In genomic region chr9:57238220-57238619, GRCm38 (mm10) we compare ENCODE assay signal across 24 mouse cellular contexts. TPM values are rescaled to one million over a fixed set of nuclear protein-coding genes. Genes with fewer than 3 reads are reported as not detected.
DNase-seq lines count a peak whose midpoint lies in the region; ATAC-seq and TF ChIP-seq lines count a peak whose summit lies in the region.
"Had no signal": no experiment of that assay in that cellular context is flagged by ENCODE, and none has a peak within 500 bp of the region (broad histone marks: within the 10 kb centered on the region; RNA-seq: fewer than 3 reads in every experiment).

No protein-coding gene starts in this region.

- no peaks in the 10 kb centered on the region for H3K27me3 ChIP-seq in MEL (ENCODE audit: control insufficient read depth in 1 of 2, insufficient read depth in 2 of 2, low read length in 2 of 2)
- peaks cover 39% of the 10 kb centered on the region for H3K27me3 ChIP-seq in liver, embryonic 12.5 days (replicated peaks)
- H3K27me3 ChIP-seq: embryonic facial prominence, embryonic 12.5 days; forebrain, embryonic 13.5 days; forebrain, embryonic 15.5 days had no signal

- H3K36me3 ChIP-seq in MEL (ENCODE audit: control insufficient read depth in 1 of 2, insufficient read depth in 2 of 2, low read length in 2 of 2), result peaks cover 0 to 39% of the 10 kb centered on the region in 2 experiments; a peak in 2 of 4 replicates
- no peaks in the 10 kb centered on the region for H3K36me3 ChIP-seq in liver, embryonic 12.5 days
- H3K36me3 ChIP-seq: embryonic facial prominence, embryonic 10.5 days; embryonic facial prominence, embryonic 12.5 days; forebrain, embryonic 15.5 days had no signal

- H3K27ac ChIP-seq in MEL (ENCODE audit: control insufficient read depth, low read depth, low read length), result peak overlapping the region; percentile 1; the same call in 1 of the 2 replicates
- peak overlapping the region; percentile 18 for H3K27ac ChIP-seq in bone marrow macrophage, adult 2 months (ENCODE audit: insufficient read depth, low read depth, low read length)
- no peak overlapping the region for H3K27ac ChIP-seq in liver, embryonic 12.5 days
- H3K27ac ChIP-seq: embryonic facial prominence, embryonic 10.5 days; embryonic facial prominence, embryonic 12.5 days; forebrain, embryonic 13.5 days; forebrain, embryonic 15.5 days had no signal

- H3K9ac ChIP-seq in MEL (ENCODE audit: control insufficient read depth, low read depth, low read length, poor library complexity, severe bottlenecking), result no peak overlapping the region
- no peak overlapping the region for H3K9ac ChIP-seq in liver, embryonic 12.5 days
- H3K9ac ChIP-seq: embryonic facial prominence, embryonic 12.5 days; forebrain, embryonic 13.5 days; forebrain, embryonic 15.5 days; forebrain, postnatal 0 days had no signal

- TF ChIP-seq POLR2A in MEL (IDR thresholded peaks at IDR 0.05; ENCODE audit: control insufficient read depth in 1 of 2, insufficient read depth in 1 of 2, low read depth in 1 of 2, low read length in 2 of 2, poor library complexity in 1 of 2), result no peak
- TF ChIP-seq POLR2A in bone marrow macrophage, adult 2 months (IDR thresholded peaks at IDR 0.05; ENCODE audit: borderline replicate concordance, low read depth, low read length), result no peak

- WGBS in liver, embryonic 12.5 days (ENCODE audit: insufficient replicate concordance), result 64% methylated on average over 2 of the region's 2 CpGs

- no peak for TF ChIP-seq RAD21 in MEL (IDR thresholded peaks at IDR 0.05; ENCODE audit: low read depth, low read length)

- no peak overlapping the region for H3K4me3 ChIP-seq in MEL (ENCODE audit: control insufficient read depth in 1 of 2, insufficient read depth in 1 of 2, low read depth in 2 of 2, low read length in 2 of 2)
- H3K4me3 ChIP-seq in bone marrow macrophage, adult 2 months (ENCODE audit: insufficient read depth, low read length), result no peak overlapping the region
- H3K4me3 ChIP-seq in liver, embryonic 12.5 days, result no peak overlapping the region
- H3K4me3 ChIP-seq: embryonic facial prominence, embryonic 10.5 days; embryonic facial prominence, embryonic 12.5 days; forebrain, embryonic 13.5 days; forebrain, embryonic 15.5 days had no signal

- peaks cover 36 to 49% of the 10 kb centered on the region in 2 experiments for H3K4me1 ChIP-seq in MEL (ENCODE audit: control insufficient read depth in 1 of 2, insufficient read depth in 2 of 2, low read length in 2 of 2)
- peaks cover 51% of the 10 kb centered on the region for H3K4me1 ChIP-seq in bone marrow macrophage, adult 2 months (ENCODE audit: control insufficient read depth, insufficient read depth, low read length)
- H3K4me1 ChIP-seq in liver, embryonic 12.5 days, result peaks cover 11% of the 10 kb centered on the region
- H3K4me1 ChIP-seq: embryonic facial prominence, embryonic 10.5 days; embryonic facial prominence, embryonic 12.5 days; forebrain, embryonic 13.5 days; forebrain, embryonic 15.5 days had no signal

- H3K9me3 ChIP-seq in MEL (replicated peaks; ENCODE audit: insufficient read depth, low read length), result no peaks in the 10 kb centered on the region
- no peaks in the 10 kb centered on the region for H3K9me3 ChIP-seq in liver, embryonic 12.5 days (replicated peaks)
- H3K9me3 ChIP-seq: embryonic facial prominence, embryonic 10.5 days; embryonic facial prominence, embryonic 12.5 days; forebrain, embryonic 13.5 days; forebrain, embryonic 15.5 days had no signal

- DNase-seq in 3T3-L1 (ENCODE audit: low read depth, low spot score) (peak; percentile 39), MEL (ENCODE audit: low read depth, low spot score) (peak; percentile 78)
- no peak for DNase-seq in B cell, adult 2 months
- DNase-seq in kidney, postnatal 4 days, result no peak
- DNase-seq: adrenal gland, adult 2 months; adrenal gland, postnatal 10 days; adrenal gland, postnatal 25 days; cerebellum, adult 11-12 months; cerebellum, adult 2 months; cerebellum, adult 9-10 months; cerebellum, postnatal 25 days; forebrain, postnatal 0 days had no signal

- peak; percentile 22 to 51; a peak in 2 of 4 replicates for TF ChIP-seq EP300 in MEL (IDR thresholded peaks at IDR 0.05; ENCODE audit: low read depth in 1 of 2, low read length in 2 of 2)

- no peak for ATAC-seq in liver, embryonic 12.5 days
- ATAC-seq: forebrain, embryonic 13.5 days; forebrain, embryonic 15.5 days; forebrain, postnatal 0 days had no signal

- no peaks in the 10 kb centered on the region for H3K79me2 ChIP-seq in MEL (ENCODE audit: control insufficient read depth, insufficient read depth, low read length, poor library complexity)

- no peak overlapping the region for H3K4me2 ChIP-seq in liver, embryonic 12.5 days
- H3K4me2 ChIP-seq: embryonic facial prominence, embryonic 12.5 days; forebrain, embryonic 13.5 days; forebrain, embryonic 15.5 days had no signal

- TF ChIP-seq CTCF in MEL (IDR thresholded peaks at IDR 0.05 in 2 of 3, conservative IDR thresholded peaks at IDR 0.05 in 1 of 3; ENCODE audit: control insufficient read depth in 1 of 3, insufficient read depth in 1 of 3, low read depth in 2 of 3, low read length in 3 of 3, poor library complexity in 1 of 3, severe bottlenecking in 1 of 3), result no peak
- TF ChIP-seq CTCF in bone marrow macrophage, adult 2 months (IDR thresholded peaks at IDR 0.05; ENCODE audit: low read depth, low read length), result no peak

TF ChIP-seq in MEL, 35 proteins besides CTCF, POLR2A, EP300 and RAD21 (continues in another document):
- TF ChIP-seq POLR2AphosphoS2 (IDR thresholded peaks at IDR 0.05; ENCODE audit: low read length) (no peak), GABPA (IDR thresholded peaks at IDR 0.05; ENCODE audit: low read depth, low read length) (no peak), GATA1 (IDR thresholded peaks at IDR 0.05; ENCODE audit: low read depth, low read length) (no peak), ZKSCAN1 (IDR thresholded peaks at IDR 0.05; ENCODE audit: low read depth, low read length) (no peak), ZNF384 (IDR thresholded peaks at IDR 0.05; ENCODE audit: low read depth, low read length) (peak; percentile 19; the same call in 1 of the 2 replicates), E2F4 (IDR thresholded peaks at IDR 0.05; ENCODE audit: borderline replicate concordance, low read depth, low read length) (no peak), MAFK (IDR thresholded peaks at IDR 0.05; ENCODE audit: borderline replicate concordance, low read depth, low read length) (no peak), MYC (IDR thresholded peaks at IDR 0.05; ENCODE audit: low read depth, low read length) (no peak), TAL1 (IDR thresholded peaks at IDR 0.05; ENCODE audit: low read length) (no peak), KAT2A (conservative IDR thresholded peaks at IDR 0.05; ENCODE audit: low read depth, low read length) (no peak), ZC3H11A (IDR thresholded peaks at IDR 0.05; ENCODE audit: low read depth, low read length) (no peak), MYB (IDR thresholded peaks at IDR 0.05; ENCODE audit: low read depth, low read length) (no peak), MEF2A (IDR thresholded peaks at IDR 0.05; ENCODE audit: extremely low read depth, insufficient replicate concordance, low read depth, low read length, poor library complexity, severe bottlenecking) (no peak), RCOR1 (IDR thresholded peaks at IDR 0.05; ENCODE audit: low read depth, low read length) (peak; percentile 70; the same call in 1 of the 2 replicates), CHD1 (IDR thresholded peaks at IDR 0.05; ENCODE audit: low read depth, low read length) (no peak), TCF12 (IDR thresholded peaks at IDR 0.05; ENCODE audit: low read depth, low read length) (no peak), POLR2AphosphoS5 (IDR thresholded peaks at IDR 0.05; ENCODE audit: borderline replicate concordance, low read depth, low read length) (no peak), MXI1 (IDR thresholded peaks at IDR 0.05; ENCODE audit: low read depth, low read length) (no peak), MAX (IDR thresholded peaks at IDR 0.05; ENCODE audit: low read length) (0 out of 2 replicates have a peak, but pooled peaks have one; percentile 35), ELF1 (IDR thresholded peaks at IDR 0.05; ENCODE audit: low read depth, low read length) (0 out of 2 replicates have a peak, but pooled peaks have one; percentile 48), UBTF (IDR thresholded peaks at IDR 0.05; ENCODE audit: borderline replicate concordance, insufficient read depth, low read depth, low read length) (no peak), JUND (IDR thresholded peaks at IDR 0.05; ENCODE audit: low read depth, low read length) (no peak), SMC3 (IDR thresholded peaks at IDR 0.05; ENCODE audit: low read depth, low read length) (no peak; the same call in 1 of the 2 replicates), BHLHE40 (IDR thresholded peaks at IDR 0.05; ENCODE audit: borderline replicate concordance, low read depth, low read length) (no peak), MAZ (IDR thresholded peaks at IDR 0.05; ENCODE audit: low read depth, low read length) (no peak), NELFE (IDR thresholded peaks at IDR 0.05; ENCODE audit: low read depth, low read length) (no peak), ZMIZ1 (IDR thresholded peaks at IDR 0.05; ENCODE audit: low read depth, low read length) (no peak), USF2 (IDR thresholded peaks at IDR 0.05; ENCODE audit: borderline replicate concordance in 1 of 2, insufficient read depth in 1 of 2, low read depth in 1 of 2, low read length in 2 of 2) (no peak), CHD2 (IDR thresholded peaks at IDR 0.05; ENCODE audit: low read length) (no peak), USF1 (IDR thresholded peaks at IDR 0.05; ENCODE audit: low read depth, low read length) (no peak), TBP (IDR thresholded peaks at IDR 0.05; ENCODE audit: low read depth, low read length) (no peak), SIN3A (IDR thresholded peaks at IDR 0.05; ENCODE audit: low read length) (peak; percentile 36; the same call in 1 of the 2 replicates)

RNA-seq across cellular contexts. Expression of gene Trcg1, which starts 1.9 kb away (rescaled TPM):
- not detected in 2 replicates for total RNA-seq in MEL (2012; rRNA removed)
- polyA plus RNA-seq in MEL (2012; ENCODE audit: insufficient read depth in 1 of 2, insufficient read length in 2 of 2, low read depth in 1 of 2, low replicate concordance in 2 of 2, missing spikeins in 1 of 2), result not detected
- polyA plus RNA-seq in bone marrow macrophage, adult 2 months (2012; ENCODE audit: insufficient read depth, insufficient read length, missing spikeins), result not detected in 2 replicates
- not detected in 2 replicates for polyA plus RNA-seq in liver, embryonic 12.5 days (2016; fragmentation: Nextera tagmentation; extraction: Ambion mirVana)
- total RNA-seq: adrenal gland, adult 2 months; adrenal gland, postnatal 10 days; adrenal gland, postnatal 25 days; adrenal gland, postnatal 4 days; ES-E14; forebrain, postnatal 0 days had no signal
- polyA plus RNA-seq: adrenal gland, adult 2 months; C2C12; cerebellum, adult 2 months; cortical plate, adult 2 months; embryonic facial prominence, embryonic 12.5 days; embryonic facial prominence, embryonic 14.5 days; forebrain, embryonic 11.5 days; forebrain, embryonic 13.5 days; forebrain, embryonic 15.5 days; forebrain, postnatal 0 days had no signal

RNA-seq across cellular contexts. Expression of gene 1700017B05Rik, which starts 24.2 kb away (rescaled TPM):
- total RNA-seq in MEL (2012; rRNA removed), result 52.7 and 55.7 TPM in 2 replicates
- 10 to 100 TPM in 1 of 2 experiments, not detected in 1; 76.5 TPM for polyA plus RNA-seq in MEL (2012; ENCODE audit: insufficient read depth in 1 of 2, insufficient read length in 2 of 2, low read depth in 1 of 2, low replicate concordance in 2 of 2, missing spikeins in 1 of 2)
- polyA plus RNA-seq in bone marrow macrophage, adult 2 months (2012; ENCODE audit: insufficient read depth, insufficient read length, missing spikeins), result 16.3 and 17.5 TPM in 2 replicates
- 22.2 and 23.4 TPM in 2 replicates for polyA plus RNA-seq in liver, embryonic 12.5 days (2016; fragmentation: Nextera tagmentation; extraction: Ambion mirVana)

Comparison
In these comparisons a context has a peak if more than half of its experiments do, and no peak if none do; other contexts are left out.
1. DNase-seq: peak in 3T3-L1 (single experiment) and MEL (single experiment); none in B cell, adult 2 months (0 of 2) and kidney, postnatal 4 days (0 of 2).